Mouse (Mus musculus) urinary bladder, postnatal 14 days (tissue): Measurements from ENCODE around the gene Gm9913.
A peak's percentile ranks its signal among the peaks of the same experiment; 100 is the strongest.

Experiments
- DNase-seq: peaks from one replicate; pipeline ENCODE4 v3.0.0; 2021; ENCODE audit warnings: low spot score

Gene Gm9913

DNA sequence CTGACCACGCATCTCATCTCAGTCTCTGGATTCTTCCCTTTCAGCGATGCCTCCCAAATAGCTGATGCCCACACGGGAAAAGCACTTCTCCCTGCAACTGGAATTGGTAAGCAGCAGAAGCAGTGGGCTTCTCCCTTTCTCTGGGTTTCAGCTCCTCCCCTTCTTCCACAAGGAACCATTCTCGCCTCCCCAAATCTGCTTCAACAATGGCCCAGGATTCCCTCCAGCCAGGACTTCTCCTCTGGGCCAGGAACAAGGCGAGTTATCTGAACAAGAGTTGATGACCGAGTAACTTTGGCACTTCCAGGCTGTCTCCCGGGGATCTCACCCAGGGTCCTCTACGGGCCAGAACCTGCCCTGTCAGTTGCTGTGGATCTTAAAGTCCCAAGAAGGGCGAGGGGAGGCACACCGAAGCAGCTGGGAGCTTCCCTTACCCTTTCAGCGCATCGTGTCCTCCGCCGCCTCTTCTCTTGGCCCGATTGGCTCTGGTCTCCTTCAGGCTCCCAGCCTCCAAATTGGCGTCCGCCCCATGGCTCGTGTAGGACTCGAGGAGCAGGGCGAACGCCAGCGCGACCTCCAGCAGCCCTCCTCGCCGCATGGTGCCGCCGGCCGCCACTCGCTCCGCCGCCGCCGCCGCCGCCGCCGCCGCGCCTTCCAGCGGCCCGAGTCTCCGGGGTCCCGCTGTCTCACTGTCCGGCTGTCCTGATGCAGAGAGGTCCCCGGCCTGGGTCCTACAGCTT is at the start of gene Gm9913:
Gene Gm9913 (plus strand): TSS at position 84 of the 740 bp plus-strand sequence.
- DNase-seq = peak; percentile 58

DNA sequence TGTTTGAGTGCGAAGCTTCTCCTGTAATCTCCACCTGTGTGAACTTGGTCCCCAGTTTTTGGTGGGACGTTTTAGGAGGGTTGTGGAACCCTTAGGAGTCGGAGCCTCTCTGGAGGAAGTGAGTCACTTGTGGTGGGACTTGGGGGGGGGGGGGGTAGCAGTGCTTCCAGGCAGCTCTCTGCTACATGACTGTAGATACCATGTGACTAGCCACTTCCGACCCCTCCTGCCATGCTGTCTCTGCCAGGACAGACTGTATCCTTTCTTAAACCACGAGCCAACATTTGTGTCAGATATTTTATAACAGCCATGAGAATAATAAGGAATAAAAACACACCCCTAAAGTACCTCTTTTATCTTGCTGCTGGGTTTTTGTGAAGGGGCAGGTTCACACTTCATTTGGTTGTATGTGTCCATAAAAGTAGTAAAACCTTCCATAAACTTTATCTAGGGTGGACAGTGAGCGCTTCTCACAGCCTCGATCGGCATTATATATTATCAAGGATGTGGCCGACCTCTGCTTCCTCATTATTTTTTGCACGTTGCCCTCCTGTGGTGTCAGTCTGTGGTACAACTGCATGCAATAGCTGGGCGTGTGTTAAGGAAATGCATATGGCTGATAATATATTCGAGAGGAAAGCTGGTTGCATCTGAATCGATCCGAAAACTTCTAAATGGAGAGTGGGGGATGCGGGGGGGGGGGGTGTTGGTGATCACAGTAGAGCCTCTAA is 48.7 kb upstream of the Gm9913 start:
- DNase-seq = no peak

DNA sequence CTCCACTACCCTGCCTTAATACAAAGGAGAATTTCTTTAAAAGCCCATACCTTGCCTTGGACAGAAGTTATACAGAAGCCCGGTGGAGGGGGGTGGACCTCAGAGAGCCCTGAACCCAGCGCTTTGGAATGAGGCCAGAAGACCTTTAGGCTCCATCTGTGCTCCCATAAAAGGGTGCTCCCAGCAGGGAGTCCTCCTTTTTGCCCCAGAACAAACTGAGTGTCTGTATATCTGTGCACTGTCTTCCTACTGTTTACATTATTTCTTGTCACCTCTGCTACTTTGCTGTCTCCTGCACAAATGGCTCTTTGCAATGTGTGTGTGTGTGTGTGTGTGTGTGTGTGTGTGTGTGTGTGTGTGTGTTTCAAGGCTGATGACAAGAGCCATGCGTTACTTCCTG is 45.8 kb upstream of the Gm9913 start:
- DNase-seq = no peak

- DNase-seq = no peak
These were observed 40.9 kb upstream of the Gm9913 start for GRCm38 (mm10) chr2:125464036-125464435.

- DNase-seq = peak; percentile 17
These were observed 34.2 kb upstream of the Gm9913 start for GRCm38 (mm10) chr2:125470553-125471295.

GRCm38 (mm10) chr2:125471721-125472120 is 33.2 kb upstream of the Gm9913 start:
- DNase-seq = no peak

- DNase-seq = peak; percentile 19
These were observed 31.7 kb upstream of the Gm9913 start for GRCm38 (mm10) chr2:125473228-125473627.

GRCm38 (mm10) chr2:125474690-125475089 is 30.2 kb upstream of the Gm9913 start:
- DNase-seq = no peak

GRCm38 (mm10) chr2:125476231-125476630 is 28.7 kb upstream of the Gm9913 start:
- no peak for DNase-seq

- DNase-seq = no peak
These were observed 27.5 kb upstream of the Gm9913 start for GRCm38 (mm10) chr2:125477367-125477766.

DNA sequence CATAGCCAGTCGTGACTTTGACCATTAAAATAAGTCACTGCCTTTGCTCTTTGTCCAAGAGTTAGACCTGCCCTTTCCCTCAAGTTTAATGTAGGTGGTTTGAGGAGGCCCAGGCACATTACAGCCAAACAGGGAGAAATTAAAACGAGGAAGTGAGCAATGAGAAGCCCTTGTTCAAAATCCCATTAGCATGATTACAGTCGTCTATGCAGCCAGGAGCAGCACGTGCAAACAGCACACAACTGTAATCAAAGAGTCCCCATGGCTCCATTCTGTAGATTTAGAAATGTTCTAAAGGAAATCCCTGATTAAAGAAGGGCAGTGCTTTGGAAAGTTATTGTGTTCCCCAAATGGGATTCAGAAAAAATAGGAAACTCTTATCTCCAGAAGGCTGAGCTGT is 26.2 kb upstream of the Gm9913 start:
- DNase-seq = no peak

- DNase-seq = no peak
These were observed 24.8 kb upstream of the Gm9913 start for GRCm38 (mm10) chr2:125480057-125480456.

GRCm38 (mm10) chr2:125481116-125481515 is 23.8 kb upstream of the Gm9913 start:
- DNase-seq = no peak

GRCm38 (mm10) chr2:125481531-125482317 is 23.2 kb upstream of the Gm9913 start:
- no peak for DNase-seq

- peak; percentile 20 for DNase-seq
These were observed 20.7 kb upstream of the Gm9913 start for GRCm38 (mm10) chr2:125484164-125484563.

DNA sequence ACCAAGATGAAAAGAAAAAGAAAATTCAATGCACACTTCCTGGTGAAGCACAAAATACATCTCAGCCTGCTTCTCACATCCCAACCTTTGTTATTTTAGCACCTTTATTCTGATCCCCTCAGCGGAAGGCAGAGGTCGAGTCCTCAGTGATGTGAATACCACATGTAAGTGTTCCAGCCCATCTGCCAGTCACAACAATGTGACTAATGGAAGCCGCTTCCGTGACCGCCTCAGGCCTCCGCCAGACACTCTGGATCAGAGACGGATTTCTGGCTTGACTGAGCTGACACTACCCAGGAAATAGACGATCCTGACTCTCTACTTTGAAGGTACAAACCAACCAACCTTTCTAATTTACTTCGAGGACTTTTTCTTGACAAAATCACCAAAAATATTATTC is 20.0 kb upstream of the Gm9913 start:
- no peak for DNase-seq

- no peak for DNase-seq
These were observed 14.9 kb upstream of the Gm9913 start for GRCm38 (mm10) chr2:125489979-125490378.

GRCm38 (mm10) chr2:125492050-125492900 is 12.6 kb upstream of the Gm9913 start:
- DNase-seq = no peak

- no peak for DNase-seq
These were observed 10.6 kb upstream of the Gm9913 start for GRCm38 (mm10) chr2:125494291-125494690.

DNA sequence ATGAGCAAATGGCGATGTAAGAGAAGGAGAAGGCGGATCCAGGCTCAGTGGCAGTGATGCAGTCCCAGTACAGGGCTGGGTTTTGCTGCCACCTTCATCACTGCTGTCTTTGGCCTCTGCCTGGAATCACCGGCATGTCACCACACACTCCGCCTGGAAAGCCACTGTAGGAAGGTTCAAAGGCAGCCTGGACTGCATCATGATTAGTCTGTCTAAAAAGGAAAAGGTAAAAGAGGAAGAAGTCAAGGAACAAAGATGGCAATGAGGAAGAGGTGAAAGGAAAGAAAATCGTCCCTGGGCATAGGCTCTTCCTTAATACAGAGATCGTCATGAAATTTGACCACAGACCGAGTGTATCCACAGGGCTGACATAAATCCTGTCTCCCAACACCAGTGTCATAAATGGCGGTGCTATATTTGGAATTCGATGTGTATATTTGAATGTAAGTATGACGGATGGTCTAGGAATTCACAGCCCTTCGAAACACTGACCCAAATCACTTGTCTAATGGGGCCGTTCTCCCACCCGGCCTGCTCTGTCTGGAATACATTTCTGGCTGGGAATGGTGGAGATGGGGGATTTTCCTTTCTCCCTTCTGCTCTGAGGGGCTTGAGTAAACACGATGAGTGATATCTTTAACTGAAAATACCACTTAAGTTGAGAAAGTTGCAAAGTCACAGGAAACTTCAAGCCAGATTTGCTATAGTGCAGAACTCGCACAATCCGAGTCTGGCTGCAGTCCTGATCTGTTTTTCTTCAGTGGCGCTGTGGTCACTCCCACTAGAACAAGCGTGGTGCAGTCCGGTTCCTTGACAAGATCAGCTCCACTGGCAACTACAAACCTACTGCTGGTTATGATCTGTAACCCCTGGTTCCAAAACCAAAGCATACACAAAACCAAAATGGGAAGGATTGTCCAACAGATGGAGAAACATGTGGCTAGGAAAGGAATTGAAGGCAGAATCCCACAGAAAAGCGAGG is 9.8 kb upstream of the Gm9913 start:
- no peak for DNase-seq
